9 mouse cellular contexts compared by ENCODE assay signal in genomic region chr2:152819097-152819624, GRCm38 (mm10). TPM values are rescaled to one million over a fixed set of nuclear protein-coding genes. Genes with fewer than 3 reads are reported as not detected.
DNase-seq lines count a peak whose midpoint lies in the region; ATAC-seq and TF ChIP-seq lines count a peak whose summit lies in the region.
"Had no signal": no experiment of that assay in that cellular context is flagged by ENCODE, and none has a peak within 500 bp of the region (broad histone marks: within the 10 kb centered on the region; RNA-seq: fewer than 3 reads in every experiment).

No protein-coding gene starts in this region.

- H3K4me1 ChIP-seq in neural tube, embryonic 14.5 days (ENCODE audit: control insufficient read depth, insufficient read depth, low read length) = peaks cover 43% of the 10 kb centered on the region
- H3K4me1 ChIP-seq in small intestine, adult 2 months (ENCODE audit: control insufficient read depth, insufficient read depth, insufficient read length, low read length) = peaks cover 58% of the 10 kb centered on the region

- TF ChIP-seq CTCF in small intestine, adult 2 months (IDR thresholded peaks at IDR 0.05; ENCODE audit: extremely low read depth, insufficient read length, insufficient replicate concordance, low read depth, low read length) = no peak

- ATAC-seq in neural tube, embryonic 14.5 days (ENCODE audit: low read depth) = no peak

- no peaks in the 10 kb centered on the region for H3K27me3 ChIP-seq in neural tube, embryonic 14.5 days (ENCODE audit: control insufficient read depth, insufficient read depth, low read length)
- no peaks in the 10 kb centered on the region for H3K27me3 ChIP-seq in small intestine, adult 2 months (ENCODE audit: control insufficient read depth, insufficient read depth, low read length)

- no peaks in the 10 kb centered on the region for H3K9me3 ChIP-seq in neural tube, embryonic 14.5 days (ENCODE audit: control insufficient read depth, low read length)

- H3K4me3 ChIP-seq in neural tube, embryonic 14.5 days (ENCODE audit: low read depth, low read length) = no peak overlapping the region
- H3K4me3 ChIP-seq in small intestine, adult 2 months (ENCODE audit: low read depth, low read length) = no peak overlapping the region

- H3K27ac ChIP-seq in neural tube, embryonic 14.5 days (ENCODE audit: low read depth, low read length) = peak overlapping the region; percentile 23; the same call in 1 of the 2 replicates
- peak overlapping the region; percentile 75 for H3K27ac ChIP-seq in small intestine, adult 2 months (ENCODE audit: insufficient read depth, low read depth, low read length)

- no peak overlapping the region for H3K4me2 ChIP-seq in neural tube, embryonic 14.5 days (ENCODE audit: low read depth, low read length)

- peak; percentile 64 for DNase-seq in cerebellum, adult 9-10 months
- DNase-seq in cerebellum, adult 11-12 months = no peak
- peak; percentile 11 for DNase-seq in kidney, adult 18-20 months
- no peak for DNase-seq in kidney, postnatal 36 days
- no peak for DNase-seq in neural tube, embryonic 10.5 days (ENCODE audit: extremely low spot score, low spot score)
- DNase-seq in right cerebral cortex, postnatal 25 days = no peak
- DNase-seq: B cell, adult 2 months had no signal

- 96% methylated on average over 3 of the region's 3 CpGs for WGBS in neural tube, embryonic 14.5 days
- WGBS in small intestine, adult 2 months = 95% methylated on average over 3 of the region's 3 CpGs

- H3K9ac ChIP-seq in neural tube, embryonic 14.5 days (replicated peaks; ENCODE audit: low read depth, low read length) = no peak overlapping the region

- TF ChIP-seq POLR2A in small intestine, adult 2 months (IDR thresholded peaks at IDR 0.05; ENCODE audit: low read depth, low read length) = no peak

- H3K36me3 ChIP-seq in neural tube, embryonic 14.5 days (ENCODE audit: control insufficient read depth, insufficient read depth, low read length) = no peaks in the 10 kb centered on the region
- peaks cover 10% of the 10 kb centered on the region; the same call in 1 of the 2 replicates for H3K36me3 ChIP-seq in small intestine, adult 2 months (ENCODE audit: control insufficient read depth, insufficient read depth, low read length)

RNA-seq across cellular contexts. Expression of gene Bcl2l1, which starts 12.4 kb away (rescaled TPM):
- polyA plus RNA-seq in neural tube, embryonic 14.5 days (2014; fragmentation: Nextera tagmentation; extraction: Ambion mirVana) = 142 and 159 TPM in 2 replicates
- polyA plus RNA-seq in small intestine, adult 2 months (2012; rRNA removed) = 20.7 and 53.8 TPM in 2 replicates

RNA-seq across cellular contexts. Expression of gene Tpx2, which starts 28.6 kb away (rescaled TPM):
- 7.5 and 12.6 TPM in 2 replicates for polyA plus RNA-seq in neural tube, embryonic 14.5 days (2014; fragmentation: Nextera tagmentation; extraction: Ambion mirVana)
- polyA plus RNA-seq in small intestine, adult 2 months (2012; rRNA removed) = 0.52 and 1.3 TPM in 2 replicates

Comparison
In these comparisons a context has a peak if more than half of its experiments do, and no peak if none do; other contexts are left out.
1. DNase-seq: peak in cerebellum, adult 9-10 months (single experiment) and kidney, adult 18-20 months (single experiment); none in cerebellum, adult 11-12 months (single experiment), kidney, postnatal 36 days (0 of 2), neural tube, embryonic 10.5 days (single experiment) and right cerebral cortex, postnatal 25 days (single experiment).